Mouse (Mus musculus) CD8-positive naive resting alpha-beta T cell, adult 2 months (primary cell): ENCODE measurements around the gene Pakap.
A peak's percentile ranks its signal among the peaks of the same experiment; 100 is the strongest.

Experiments used
- DNase-seq, 2 experiments: peaks; one replicate each; pipeline ENCODE4 v3.0.0; 2022; ENCODE audit warnings: low read depth in 2 of 2, low spot score in 2 of 2

Gene Pakap

DNA sequence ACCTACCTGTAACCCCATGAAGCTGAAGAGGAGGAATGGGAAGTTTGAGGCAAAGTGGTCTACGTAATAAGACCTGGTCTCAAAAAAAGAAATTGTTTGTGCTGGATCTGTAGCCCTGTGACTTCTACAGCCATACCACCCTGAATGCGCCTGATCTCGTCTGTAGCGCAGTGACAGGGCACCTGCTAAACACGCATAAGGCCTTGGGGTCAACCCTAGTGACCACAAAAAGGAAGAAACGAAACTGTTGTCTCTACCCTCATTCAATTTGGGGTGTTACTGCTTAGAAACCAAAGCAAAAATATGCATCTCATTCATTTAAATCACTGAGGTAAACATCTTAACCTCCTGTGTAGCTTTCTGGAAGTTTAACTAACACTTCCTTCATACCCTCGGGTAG lies 136.6 kb downstream of the Pakap start:
- no peak for DNase-seq

DNA sequence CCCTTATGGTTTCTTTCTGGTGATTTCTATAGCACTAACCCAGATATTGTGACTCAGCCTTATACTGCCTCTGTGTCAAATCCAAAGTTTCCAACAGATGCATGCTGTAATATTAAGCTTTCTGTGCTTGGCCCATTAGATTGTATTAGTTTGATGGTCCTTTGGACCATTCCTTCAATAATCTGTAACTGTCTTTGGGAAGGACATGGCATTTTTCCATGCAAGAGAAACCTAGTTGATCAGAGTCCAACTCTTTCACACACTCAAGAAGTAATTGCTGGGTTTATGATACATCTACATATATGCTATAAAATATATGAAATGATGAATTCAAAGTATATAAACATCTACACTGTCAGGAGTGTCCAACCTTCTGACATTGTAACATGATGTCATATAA lies 147.9 kb downstream of the Pakap start:
- no peak for DNase-seq

DNA sequence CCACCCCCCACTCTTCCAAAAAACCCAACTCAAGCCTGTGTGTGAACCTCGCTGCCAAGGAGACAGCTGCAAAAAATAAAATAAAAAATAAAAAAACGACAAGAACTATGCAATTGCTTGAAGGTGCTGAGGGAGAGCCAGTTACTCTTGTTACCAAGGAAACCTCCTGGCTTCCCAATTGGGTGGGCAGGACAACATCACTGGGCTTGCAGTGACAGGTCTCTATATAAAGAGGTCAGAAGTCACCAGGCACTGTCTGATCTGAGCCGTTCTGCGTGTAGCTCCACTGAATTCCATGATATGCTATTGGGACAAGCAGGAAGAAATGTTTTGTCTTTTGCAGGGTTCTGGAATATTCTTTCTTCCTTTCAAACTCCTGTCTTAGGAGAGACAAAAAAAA lies 148.8 kb downstream of the Pakap start:
- DNase-seq = no peak

DNA sequence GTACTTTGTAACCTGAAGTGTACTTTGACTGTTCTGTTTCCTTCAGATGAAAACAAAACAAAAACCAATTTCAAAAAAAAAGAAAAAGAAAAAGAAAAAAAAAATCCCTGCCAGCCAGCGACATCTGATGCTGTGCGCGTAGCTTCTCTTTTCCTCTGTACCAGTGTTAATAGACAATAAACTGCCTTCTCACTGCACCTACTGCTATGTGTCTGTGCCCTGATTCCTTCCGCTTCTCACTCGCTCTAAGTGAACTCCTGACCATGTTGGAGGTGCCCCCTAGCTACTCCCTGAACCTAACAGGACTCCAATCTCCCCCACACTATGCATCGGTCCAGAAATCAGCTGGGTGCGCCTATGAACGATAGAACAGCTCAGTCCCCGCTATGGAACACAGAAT lies 149.4 kb downstream of the Pakap start, which contains the start of gene Akap2:
TSS of gene Akap2 (plus strand) at position 304 of the 400 bp plus-strand sequence.
- DNase-seq = no peak

DNA sequence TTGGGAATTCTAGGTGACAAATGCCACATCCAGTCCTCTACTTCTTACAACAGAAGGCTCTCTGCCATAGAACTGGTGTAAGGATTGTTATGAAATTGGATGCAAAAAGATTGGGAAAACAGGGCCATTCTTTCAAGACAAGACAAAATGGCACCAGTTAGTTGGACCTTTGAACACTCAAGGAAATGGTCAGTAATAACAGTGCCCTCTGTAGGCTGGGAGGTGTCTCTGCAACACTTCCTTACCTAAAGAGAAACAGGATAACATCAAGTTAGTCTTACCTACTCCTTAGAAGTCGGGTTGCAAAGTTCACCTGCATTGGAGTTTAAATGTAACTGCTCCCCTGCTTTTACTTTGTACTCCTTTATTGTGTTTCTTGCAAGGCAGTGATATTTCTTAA lies 151.4 kb downstream of the Pakap start:
- no peak for DNase-seq

DNA sequence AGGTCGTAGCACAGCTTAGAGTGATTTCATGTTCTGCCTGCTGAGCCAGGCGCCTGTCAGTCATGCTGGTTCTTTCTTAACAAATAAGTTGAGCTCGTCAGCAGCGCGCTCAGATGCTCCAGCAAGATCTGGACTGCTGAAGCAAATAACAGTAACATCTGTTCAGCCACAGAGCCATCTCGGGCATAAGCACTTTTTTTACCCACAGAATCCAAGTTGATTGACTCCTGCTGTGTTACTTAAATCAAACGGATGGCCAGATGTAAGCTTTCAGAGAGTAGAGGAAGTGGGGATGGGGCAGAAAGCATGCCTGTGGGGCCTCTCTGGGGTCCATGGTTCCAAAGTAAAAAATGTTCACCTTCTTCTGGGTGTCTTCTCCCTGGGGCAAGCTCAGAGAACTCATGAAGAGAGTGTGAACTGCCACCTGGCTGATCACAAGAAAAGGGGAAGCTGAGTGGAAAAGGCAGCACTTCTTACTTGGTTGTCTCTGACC lies 152.9 kb downstream of the Pakap start:
- DNase-seq = no peak

DNA sequence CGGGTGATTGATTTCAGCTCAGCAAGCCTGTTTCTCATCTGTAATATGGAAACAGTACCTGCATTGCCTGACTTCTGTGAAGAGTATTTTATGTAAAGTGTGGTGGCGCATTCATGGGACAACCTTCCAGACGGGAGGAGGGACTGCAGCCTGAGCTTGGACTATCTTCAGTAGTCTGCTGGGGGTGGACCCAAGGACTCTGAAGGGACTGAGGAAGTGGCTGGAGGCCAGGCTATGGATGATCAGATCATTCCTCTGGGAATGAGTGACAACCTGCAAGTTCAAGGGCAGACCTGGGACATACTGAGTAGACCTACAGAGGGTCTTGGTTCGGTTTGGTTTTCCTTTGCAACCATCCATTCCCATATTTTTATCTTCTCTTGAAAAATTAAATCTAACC lies 154.3 kb downstream of the Pakap start:
- DNase-seq = no peak

DNA sequence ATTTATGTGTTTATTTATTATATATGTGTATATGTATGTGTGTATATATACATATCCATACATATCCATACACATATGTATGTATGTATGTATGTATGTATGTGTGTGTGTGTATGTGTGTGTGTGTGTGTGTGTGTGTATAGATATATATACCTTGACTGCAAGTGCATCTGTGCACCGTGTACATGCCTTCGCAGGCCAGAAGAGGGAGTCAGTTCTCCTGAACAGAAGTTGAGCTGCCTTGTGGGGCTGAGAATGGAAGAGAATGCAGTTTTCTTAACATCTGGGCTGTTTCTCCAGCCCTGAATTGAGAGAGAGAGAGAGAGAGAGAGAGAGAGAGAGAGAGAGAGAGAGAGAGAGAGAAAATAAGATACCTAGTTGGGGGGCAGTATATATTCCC lies 155.7 kb downstream of the Pakap start:
- DNase-seq = no peak

DNA sequence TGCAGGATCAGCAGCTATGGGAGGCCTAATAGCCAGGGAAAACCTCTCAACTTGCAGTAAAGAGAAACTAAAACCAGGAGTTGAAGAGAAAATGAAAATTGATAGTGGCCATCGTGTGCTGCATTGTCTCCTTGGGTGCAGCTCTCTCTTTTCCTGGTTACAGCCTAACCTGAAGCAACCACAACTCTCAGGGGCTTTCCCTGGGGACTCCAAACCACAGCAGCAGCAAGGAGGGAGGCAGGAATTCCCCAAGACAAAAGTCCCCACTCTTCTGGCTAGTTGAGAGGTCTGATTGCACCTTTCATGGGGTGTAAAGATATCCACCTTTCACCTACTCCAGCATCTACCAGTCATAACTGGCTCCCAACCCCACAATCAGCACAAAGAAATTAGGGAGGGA lies 157.6 kb downstream of the Pakap start:
- DNase-seq = no peak

DNA sequence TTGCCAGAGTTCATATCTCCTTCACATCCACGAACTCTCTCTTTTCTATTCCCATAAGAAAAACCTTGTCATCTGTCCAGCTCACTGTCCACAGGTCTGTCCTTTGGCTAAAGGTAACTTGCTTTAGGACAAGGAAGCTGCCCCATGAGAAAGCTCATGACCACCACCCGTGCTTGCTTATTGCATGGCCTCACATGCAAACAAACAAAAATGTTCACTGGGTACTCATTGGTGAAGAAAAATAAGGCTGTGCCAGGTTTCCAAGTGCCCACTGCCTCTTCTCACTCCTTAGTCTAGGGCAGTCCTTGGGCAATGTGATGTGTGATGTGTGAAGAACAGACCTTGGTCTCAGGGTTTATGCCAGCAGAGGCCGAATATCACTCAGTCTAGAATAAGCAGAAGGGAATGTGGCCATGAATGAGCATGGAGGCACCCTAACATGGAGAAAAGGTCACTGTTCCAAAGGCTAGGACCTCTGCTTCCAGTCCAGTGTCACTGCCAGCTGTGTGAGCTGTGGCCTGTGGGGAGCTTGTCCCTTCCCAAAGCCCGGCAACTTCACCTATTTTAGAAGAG lies 160.7 kb downstream of the Pakap start:
- no peak for DNase-seq

DNA sequence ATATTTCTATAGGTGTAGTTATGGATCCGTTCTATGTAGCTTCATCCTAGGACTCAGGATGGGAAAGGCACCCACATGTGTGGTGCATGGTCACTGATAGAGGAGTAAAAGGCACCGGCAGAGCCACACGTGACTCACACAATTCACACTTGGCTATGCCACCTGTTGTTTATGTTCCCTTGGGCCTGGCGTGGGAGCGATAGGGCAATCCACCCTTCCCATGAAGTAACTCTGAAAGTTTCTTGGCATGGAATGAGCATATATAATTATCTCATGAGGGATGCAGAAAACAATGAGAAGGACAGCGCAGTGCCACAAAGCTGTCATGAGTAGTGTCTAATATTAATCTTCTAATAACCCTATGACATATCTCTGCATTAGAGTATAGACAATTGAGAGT lies 162.1 kb downstream of the Pakap start:
- no peak for DNase-seq

DNA sequence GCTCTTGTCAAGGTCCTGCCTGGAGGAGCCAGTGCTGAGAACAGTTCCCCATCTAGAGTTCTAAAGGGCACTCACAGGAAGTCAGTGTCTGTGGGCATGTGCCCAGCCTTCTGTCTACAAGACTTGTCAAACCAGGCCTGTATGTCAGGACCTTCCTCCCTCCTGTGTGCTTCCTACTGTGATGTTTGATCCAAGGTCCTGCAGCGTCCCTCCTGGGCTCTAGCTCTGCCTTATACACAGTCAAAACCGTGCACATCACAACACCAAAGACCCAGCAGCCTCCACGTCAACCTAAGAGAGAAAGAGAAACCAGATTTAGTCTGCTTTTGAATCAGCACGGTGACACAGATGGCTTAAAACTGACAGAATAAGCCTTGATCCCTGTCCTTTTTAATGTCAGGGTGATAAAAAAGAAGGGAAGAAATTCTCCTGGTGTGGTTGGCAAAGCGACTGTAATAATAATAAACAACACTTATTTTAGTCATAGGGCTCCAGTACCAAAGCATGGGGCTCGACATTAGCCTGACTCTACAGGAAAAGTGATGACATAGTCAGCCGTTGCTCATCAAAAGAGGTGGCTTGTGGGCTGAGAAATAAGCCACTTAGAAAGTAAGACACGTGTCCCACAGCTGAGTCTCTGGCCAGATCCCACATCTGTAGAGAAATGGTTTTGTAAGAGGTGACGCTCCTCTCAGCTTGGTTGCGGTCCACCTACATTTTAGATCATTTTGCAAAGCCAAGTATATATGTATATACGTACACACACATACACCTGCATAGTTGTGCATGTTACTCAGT lies 163.0 kb downstream of the Pakap start:
- peak; percentile 37 to 42 for DNase-seq

DNA sequence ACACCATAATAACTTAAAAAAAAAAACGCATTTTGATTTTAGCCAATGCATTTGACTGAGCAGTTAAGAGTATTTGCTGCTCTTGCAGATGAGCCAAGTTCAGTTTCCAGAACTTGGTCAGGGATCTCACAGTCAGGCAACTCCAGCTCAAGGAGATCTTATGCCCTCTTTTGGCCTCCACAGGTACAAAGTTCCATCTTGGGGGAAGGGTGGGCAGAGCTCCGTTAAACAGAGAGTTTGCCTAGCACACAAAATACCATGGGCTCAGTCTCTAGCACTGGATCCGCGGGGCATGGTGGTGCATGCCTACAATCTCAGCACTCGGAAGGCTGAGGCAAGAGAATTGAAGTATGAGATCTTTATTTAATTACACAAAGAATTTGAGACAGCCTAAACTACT lies 164.4 kb downstream of the Pakap start:
- no peak for DNase-seq

DNA sequence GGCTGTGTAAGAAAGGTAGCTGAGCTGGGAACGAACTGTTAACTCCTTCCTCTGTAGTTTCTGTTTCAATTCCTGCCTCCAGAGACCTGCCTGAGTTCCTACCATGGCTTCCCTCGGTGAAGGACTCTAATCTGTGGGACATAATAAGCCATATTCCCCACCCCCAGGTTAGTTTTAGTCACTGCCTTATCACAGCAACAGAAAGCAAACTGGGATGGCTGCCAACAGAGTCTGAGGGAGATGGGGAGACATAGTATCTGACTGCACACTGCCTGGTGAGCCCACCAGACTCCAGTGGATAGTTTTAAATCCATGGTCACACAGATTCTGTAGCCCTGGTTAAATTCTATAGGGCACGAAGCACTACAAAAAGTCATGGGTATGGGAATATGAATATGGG lies 165.5 kb downstream of the Pakap start:
- no peak for DNase-seq

DNA sequence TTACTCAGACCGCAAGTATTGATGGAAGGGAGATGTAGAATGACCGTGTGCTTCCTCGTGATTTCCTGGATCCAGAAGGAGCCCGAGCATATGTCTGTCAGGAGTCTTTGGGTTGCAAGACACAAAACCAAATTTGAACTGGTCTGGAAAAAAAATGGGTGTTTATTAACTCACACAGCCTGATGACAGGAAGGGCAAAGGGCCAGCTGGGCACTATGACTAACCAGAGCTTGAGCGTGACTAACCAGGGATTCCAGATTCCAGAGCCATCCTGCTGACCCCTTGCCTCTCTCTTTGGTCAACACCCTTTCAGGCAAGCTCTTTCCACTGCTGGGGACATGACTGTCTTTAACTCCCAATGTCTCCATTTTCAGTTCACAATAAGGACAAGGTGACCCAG lies 167.4 kb downstream of the Pakap start:
- DNase-seq = no peak

DNA sequence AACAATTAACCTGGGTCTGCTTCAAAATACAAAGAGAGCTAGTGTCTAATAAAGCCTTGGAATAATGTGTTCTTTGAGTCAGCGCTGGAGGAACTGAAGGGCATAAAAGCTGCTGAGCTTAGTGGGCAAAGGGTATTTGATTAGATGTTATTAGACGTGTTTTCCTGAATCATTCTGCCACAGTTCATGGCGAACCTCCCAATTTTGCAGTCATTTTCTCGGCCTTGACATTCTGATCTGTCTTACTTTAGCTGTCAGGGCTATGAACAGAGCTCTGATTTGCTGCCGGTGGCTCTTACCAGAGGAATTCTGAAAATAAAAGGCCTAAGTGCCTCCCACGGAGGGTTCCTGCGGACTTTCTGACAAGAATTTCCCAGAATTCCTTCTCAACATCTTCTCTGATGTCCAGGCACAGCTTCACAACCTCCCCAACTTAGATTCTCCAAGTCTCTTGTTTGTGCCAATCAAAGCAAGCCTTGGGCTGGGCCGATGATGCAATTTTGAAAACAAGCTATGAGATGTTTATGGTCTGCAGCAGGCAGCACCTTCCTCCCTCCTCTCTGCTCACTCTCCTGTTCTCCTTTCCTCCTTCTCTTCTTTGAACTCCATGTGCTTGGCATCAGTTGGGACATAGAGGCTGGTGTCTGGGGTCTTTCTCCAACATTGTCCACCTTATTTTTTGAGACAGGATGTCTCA lies 171.0 kb downstream of the Pakap start:
- DNase-seq = no peak

DNA sequence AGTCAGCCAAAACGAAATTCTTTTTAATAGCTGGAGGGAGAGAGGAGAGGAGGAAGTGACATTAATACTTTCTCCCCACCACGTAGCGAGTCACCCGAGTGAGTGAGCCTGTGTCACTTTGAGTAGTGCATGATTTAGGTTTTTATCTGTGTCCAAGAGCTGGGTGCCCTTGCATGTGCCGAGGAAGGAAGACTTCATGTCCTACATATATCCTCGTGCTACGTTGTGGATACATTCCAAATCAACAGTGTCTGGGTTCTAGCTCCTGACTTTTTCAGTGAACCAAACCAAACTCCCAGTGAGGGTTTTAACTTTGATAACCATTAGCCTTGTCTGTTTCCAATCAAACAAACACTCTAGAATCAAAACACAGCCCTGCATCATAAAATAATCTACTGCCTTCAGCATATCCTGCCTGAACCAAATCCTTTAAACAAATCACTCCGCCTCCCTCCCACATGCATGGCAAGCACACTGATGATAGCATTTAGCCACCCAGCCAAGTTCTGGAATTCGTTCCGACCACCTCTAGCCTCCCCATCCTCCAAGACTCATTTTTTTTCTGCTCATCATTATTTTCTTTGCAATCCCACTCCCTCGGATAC lies 175.4 kb downstream of the Pakap start:
- no peak for DNase-seq

DNA sequence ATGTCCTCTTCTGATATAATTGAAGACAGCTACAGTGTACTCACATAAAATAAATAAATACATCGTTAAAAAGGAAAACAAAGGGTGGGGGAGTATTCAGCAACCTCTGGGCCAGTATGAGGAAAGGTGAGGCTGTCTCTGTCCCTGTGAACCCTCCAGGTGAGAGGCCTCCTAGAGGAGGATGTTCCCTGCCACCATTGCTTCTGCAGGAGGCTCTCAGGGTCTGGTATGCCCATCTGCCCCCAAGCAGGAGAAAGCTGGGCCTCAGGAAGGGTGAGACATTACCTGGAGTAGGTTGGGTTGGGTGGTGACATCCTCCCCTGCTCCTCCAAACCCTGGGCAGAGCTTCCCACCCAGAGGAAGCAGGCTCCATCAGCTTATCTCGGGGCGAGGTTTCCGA lies 182.7 kb downstream of the Pakap start:
- no peak for DNase-seq

DNA sequence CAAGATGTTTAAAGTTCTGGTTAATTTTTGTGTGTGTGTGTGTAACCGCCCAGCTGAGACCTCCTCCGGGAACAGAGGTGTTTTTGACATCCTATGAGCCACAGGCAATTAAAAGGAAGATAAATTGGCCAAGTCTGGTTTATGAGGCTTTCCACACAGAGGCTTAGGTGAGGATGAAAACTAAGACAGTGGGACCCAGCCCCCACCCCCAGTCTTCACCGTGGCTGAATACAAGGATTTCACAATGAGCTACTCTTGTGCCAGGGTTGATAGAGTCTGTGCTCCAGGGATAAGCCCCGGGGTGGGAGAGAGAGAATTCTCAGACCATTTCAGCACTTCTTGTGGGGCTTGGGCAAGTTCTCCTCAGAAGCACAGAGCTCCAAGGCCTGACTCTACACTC lies 183.1 kb downstream of the Pakap start:
- no peak for DNase-seq

DNA sequence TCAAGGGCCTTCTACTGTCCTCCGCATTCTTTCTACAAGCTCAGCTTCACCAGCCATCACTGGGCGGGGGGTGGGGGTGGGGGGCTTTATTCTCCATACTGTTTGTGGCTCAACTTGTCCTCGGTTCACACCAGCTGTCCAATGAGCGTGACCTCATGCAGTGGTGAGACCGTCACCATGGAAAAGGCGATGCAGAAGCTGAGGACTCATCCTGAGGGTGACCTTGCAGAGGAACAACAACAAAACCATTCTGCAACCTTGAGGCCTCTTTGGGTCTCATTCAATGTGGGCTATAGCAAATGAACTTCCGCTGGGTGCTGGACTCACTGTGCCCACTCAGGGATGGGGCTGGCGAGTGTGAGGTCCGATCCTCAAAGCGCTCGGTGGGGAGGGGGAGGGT lies 183.6 kb downstream of the Pakap start:
- no peak for DNase-seq

DNA sequence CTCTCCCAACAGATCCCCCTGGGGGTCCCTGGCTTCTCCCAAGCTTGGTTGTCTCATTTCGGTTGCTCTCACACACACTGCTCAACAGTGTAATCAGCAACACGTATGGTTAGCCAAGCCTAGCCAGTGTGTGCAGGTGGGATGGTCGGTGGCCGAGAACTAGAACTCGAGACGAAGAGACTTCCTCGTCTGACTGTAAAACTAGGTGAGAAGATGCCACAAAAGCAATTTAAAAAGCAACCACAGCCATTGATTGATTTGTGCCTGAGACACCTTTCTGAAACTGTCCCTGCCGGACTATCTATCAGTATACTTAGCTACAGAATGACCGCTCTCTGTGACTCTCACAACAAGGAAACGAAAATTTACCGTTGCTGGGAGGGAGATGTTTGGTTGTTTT lies 187.1 kb downstream of the Pakap start:
- DNase-seq = no peak

DNA sequence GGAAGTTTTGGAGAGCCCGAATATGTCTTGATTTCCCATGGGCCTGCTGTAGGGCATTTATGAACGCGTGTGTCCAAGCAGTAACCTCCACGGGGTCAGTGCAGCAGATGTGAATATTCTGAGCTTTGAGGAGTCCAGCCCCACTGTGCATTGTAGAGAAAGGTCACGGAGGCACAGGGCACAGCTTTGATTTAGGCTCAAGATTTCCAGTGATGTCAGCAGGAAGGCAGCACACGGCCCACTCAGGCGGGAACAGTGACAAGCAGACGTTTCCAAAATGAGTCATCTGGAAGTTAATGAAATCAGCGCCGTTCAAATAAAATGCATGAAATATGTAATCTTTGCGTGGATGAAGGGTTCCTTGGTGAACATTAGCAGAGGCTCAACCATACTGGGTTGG lies 190.0 kb downstream of the Pakap start:
- DNase-seq = no peak
